Mouse (Mus musculus): ENCODE data around the gene Farsb. TPM values are rescaled to one million over a fixed set of nuclear protein-coding genes. Genes with fewer than 3 reads are reported as not detected.

The Farsb gene
- polyA plus RNA-seq, 1 experiment = 13.6 TPM

DNA sequence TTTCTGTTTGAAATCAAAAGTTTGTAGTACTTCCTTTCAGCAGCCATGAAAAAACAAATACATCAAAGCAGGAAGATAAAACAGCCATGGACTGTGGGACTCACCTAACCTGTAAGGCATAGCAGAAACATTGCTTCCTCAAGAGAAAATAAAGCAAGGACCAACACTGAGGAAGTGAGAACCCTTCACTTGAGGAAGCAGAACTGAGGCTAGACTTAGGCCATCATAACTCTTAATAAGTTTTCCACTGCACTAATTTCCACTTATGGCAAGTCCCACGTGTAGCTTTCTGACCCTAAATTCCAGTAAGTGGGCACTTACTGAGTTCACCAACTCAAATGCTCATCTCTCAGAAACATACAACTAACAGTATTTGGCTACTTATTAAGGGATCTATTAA is 1.4 kb upstream of the Farsb start:
- DNase-seq = no peak
- WGBS = 62% methylated on average over 1 of the region's 1 CpGs
- TF ChIP-seq CTCF (IDR thresholded peaks at IDR 0.05; ENCODE audit: insufficient read depth, low read length) (no peak), POLR2A (IDR thresholded peaks at IDR 0.05; ENCODE audit: borderline replicate concordance, extremely low read depth, low read depth, low read length) (no peak)
- no peak overlapping the region for H3K4me3 ChIP-seq (replicated peaks; ENCODE audit: extremely low read depth, low read depth, low read length)
- peaks cover 5% of the 10 kb centered on the region for H3K4me1 ChIP-seq (ENCODE audit: control insufficient read depth, insufficient read depth, low read length)

DNA sequence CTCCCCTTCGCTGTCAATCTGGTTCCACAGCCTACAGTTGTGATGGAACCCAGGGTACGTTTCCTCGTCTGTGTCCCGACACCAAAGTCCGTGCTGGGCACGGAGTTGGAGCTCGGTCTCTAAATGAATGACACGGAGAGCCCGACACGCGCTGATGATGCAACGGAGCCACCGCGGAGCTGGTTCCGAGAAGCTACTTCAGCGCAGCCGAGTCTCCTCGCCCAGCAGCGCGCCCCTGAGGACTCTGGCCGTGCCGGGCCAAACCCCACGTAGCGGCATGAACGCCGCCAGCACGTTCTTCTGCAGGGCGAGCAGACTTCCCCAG is 308 bp downstream of the Farsb start:
- TF ChIP-seq CTCF (IDR thresholded peaks at IDR 0.05; ENCODE audit: insufficient read depth, low read length) (no peak), POLR2A (IDR thresholded peaks at IDR 0.05; ENCODE audit: borderline replicate concordance, extremely low read depth, low read depth, low read length) (no peak)

DNA sequence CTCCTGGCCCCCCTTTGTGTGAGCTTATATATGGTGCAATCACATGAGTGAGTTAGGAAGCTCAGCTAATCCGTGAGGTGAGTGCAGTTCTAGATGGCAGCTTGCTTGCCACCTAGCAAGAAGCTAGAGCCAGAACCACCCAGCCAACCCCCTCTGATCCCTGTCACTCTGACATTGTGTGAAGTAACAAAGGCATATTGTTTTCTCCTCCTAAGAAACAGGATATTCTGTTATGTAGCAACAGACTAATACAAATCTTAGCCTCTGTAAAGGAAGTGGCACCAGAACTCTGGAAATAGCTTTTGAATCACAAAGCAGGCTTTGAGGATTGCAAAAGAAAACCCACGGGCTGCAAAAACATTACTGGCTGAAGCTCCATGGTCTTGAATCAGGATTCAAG is 4.3 kb downstream of the Farsb start:
- DNase-seq = no peak
- peaks cover 6% of the 10 kb centered on the region for H3K4me1 ChIP-seq (ENCODE audit: control insufficient read depth, insufficient read depth, low read length)
- no peak for TF ChIP-seq CTCF (IDR thresholded peaks at IDR 0.05; ENCODE audit: insufficient read depth, low read length)
- TF ChIP-seq POLR2A (IDR thresholded peaks at IDR 0.05; ENCODE audit: borderline replicate concordance, extremely low read depth, low read depth, low read length) = no peak
- H3K4me3 ChIP-seq (replicated peaks; ENCODE audit: extremely low read depth, low read depth, low read length) = no peak overlapping the region
- 18% methylated on average over 2 of the region's 2 CpGs for WGBS

More for the DNA sequence above, 308 bp downstream of the Farsb start:
- Histone ChIP-seq H3K4me3 (replicated peaks; ENCODE audit: extremely low read depth, low read depth, low read length) (peak overlapping the region; percentile 78), H3K4me1 (ENCODE audit: control insufficient read depth, insufficient read depth, low read length) (peaks cover 8% of the 10 kb centered on the region)
- under 1% methylated on average over 28 of the region's 28 CpGs for WGBS
- no peak for DNase-seq

DNA sequence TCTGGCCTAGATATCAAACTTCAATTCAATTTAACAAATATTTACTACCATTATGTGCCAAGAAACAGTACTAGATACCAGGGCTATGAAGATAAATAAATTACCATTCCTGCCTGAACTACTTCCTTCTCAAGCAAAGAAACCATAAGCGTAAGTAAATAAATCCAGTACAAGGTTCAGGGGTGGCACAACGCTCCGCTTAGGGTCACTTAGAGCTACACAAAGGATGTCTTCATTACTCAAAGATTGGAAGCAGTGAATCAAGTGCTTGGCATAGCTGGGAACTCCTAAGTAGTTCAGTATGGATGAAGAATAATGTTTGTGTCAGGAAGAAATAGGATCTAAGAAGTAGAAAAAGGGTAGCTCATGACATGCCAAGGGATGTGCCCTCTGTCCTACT is 5.3 kb downstream of the Farsb start:
- no peak for DNase-seq
- Histone ChIP-seq H3K4me3 (replicated peaks; ENCODE audit: extremely low read depth, low read depth, low read length) (no peak overlapping the region), H3K4me1 (ENCODE audit: control insufficient read depth, insufficient read depth, low read length) (peaks cover 6% of the 10 kb centered on the region)
- 64% methylated on average over 3 of the region's 3 CpGs for WGBS
- no peak for TF ChIP-seq POLR2A (IDR thresholded peaks at IDR 0.05; ENCODE audit: borderline replicate concordance, extremely low read depth, low read depth, low read length)
- no peak for TF ChIP-seq CTCF (IDR thresholded peaks at IDR 0.05; ENCODE audit: insufficient read depth, low read length)

DNA sequence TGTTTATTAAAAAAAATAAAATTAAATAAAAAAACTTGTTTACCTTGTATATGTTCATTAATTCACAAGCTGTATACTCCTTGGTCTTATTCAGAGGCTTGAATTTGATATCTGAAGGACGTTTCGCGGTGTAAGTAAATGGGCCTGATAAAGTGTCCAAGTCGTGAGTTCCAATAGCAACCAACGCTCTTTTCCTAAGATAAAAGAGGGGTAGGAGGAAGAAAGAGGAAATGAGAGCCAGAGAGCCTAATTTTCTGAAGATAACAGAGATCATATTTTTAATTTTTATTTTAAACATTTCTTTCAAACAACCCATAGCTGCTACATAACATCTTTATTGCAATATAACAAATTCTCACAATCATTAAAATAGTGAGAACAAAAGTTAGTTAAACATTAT is 16.3 kb downstream of the Farsb start:
- no peak for DNase-seq
- WGBS = 89% methylated on average over 5 of the region's 5 CpGs
- TF ChIP-seq CTCF (IDR thresholded peaks at IDR 0.05; ENCODE audit: insufficient read depth, low read length) = no peak
- TF ChIP-seq POLR2A (IDR thresholded peaks at IDR 0.05; ENCODE audit: borderline replicate concordance, extremely low read depth, low read depth, low read length) = no peak
- Histone ChIP-seq H3K4me1 (ENCODE audit: control insufficient read depth, insufficient read depth, low read length) (no peaks in the 10 kb centered on the region), H3K4me3 (replicated peaks; ENCODE audit: extremely low read depth, low read depth, low read length) (no peak overlapping the region)

DNA sequence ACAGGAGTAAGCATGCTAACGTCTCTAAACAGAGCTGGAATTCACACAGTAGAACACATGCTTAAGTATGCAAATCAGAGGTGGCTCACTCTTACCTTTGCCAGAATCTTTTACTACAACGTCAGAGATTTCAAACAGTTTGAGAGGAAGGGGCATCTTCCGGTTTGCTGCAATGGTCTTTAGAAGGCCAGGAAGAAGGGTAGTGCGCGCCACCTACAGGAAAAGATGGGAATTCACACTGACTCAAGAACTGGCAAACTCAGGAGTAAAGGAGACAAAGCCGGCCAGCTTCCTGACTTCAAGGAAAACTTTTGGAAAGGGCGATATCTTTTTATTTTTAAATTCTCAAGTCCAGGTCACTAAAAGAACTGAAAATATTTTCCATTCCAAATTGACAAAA is 34.0 kb downstream of the Farsb start:
- no peak for DNase-seq
- H3K4me3 ChIP-seq (replicated peaks; ENCODE audit: extremely low read depth, low read depth, low read length) = no peak overlapping the region
- peak; percentile 45 for TF ChIP-seq CTCF (IDR thresholded peaks at IDR 0.05; ENCODE audit: insufficient read depth, low read length)
- TF ChIP-seq POLR2A (IDR thresholded peaks at IDR 0.05; ENCODE audit: borderline replicate concordance, extremely low read depth, low read depth, low read length) = no peak
- no peaks in the 10 kb centered on the region for H3K4me1 ChIP-seq (ENCODE audit: control insufficient read depth, insufficient read depth, low read length)
- 37% methylated on average over 7 of the region's 7 CpGs for WGBS

DNA sequence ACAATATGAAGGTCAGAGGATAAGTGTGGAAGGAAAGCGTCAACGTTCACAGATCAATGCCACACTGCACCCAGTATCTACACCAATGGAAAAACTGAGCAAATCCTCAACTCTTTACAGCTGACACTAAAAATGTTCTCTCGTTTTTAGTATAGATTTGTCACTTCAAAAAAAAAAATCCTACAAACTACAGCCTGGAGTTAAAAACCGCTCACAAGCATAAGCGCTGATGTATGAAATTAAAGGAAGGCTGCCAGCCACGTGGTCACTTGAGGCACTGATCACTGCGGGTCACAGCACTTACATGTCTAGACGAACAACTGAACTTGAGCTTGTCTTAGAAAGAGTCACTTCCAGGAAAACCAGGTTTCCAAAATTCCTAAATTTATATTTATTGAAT is 34.8 kb downstream of the Farsb start:
- DNase-seq = no peak
- Histone ChIP-seq H3K4me3 (replicated peaks; ENCODE audit: extremely low read depth, low read depth, low read length) (no peak overlapping the region), H3K4me1 (ENCODE audit: control insufficient read depth, insufficient read depth, low read length) (no peaks in the 10 kb centered on the region)
- 94% methylated on average over 8 of the region's 8 CpGs for WGBS
- TF ChIP-seq POLR2A (IDR thresholded peaks at IDR 0.05; ENCODE audit: borderline replicate concordance, extremely low read depth, low read depth, low read length) (no peak), CTCF (IDR thresholded peaks at IDR 0.05; ENCODE audit: insufficient read depth, low read length) (no peak)

DNA sequence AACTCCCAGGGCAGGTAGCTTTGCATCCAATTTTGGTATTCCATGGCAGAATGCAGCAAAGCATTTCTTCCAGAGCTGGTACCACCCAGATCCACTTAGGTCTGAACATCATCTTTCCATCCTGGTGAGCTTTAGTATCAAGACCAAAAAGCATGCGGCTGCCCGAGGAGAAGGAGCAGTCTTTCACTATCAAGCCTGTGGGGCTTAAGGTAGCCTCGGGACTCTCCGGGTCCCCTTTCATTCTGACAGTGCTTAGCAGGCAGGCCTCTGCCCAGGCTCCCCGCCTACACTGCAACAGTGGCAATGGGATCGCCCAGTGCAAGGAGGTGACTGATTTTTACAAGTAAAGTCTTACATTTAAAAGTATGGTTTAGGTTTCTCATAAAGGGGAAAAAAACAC is 36.2 kb downstream of the Farsb start:
- WGBS = 95% methylated on average over 6 of the region's 6 CpGs
- TF ChIP-seq CTCF (IDR thresholded peaks at IDR 0.05; ENCODE audit: insufficient read depth, low read length) (no peak), POLR2A (IDR thresholded peaks at IDR 0.05; ENCODE audit: borderline replicate concordance, extremely low read depth, low read depth, low read length) (no peak)
- DNase-seq = no peak
- H3K4me3 ChIP-seq (replicated peaks; ENCODE audit: extremely low read depth, low read depth, low read length) = no peak overlapping the region
- H3K4me1 ChIP-seq (ENCODE audit: control insufficient read depth, insufficient read depth, low read length) = no peaks in the 10 kb centered on the region; the same call in 1 of the 2 replicates

DNA sequence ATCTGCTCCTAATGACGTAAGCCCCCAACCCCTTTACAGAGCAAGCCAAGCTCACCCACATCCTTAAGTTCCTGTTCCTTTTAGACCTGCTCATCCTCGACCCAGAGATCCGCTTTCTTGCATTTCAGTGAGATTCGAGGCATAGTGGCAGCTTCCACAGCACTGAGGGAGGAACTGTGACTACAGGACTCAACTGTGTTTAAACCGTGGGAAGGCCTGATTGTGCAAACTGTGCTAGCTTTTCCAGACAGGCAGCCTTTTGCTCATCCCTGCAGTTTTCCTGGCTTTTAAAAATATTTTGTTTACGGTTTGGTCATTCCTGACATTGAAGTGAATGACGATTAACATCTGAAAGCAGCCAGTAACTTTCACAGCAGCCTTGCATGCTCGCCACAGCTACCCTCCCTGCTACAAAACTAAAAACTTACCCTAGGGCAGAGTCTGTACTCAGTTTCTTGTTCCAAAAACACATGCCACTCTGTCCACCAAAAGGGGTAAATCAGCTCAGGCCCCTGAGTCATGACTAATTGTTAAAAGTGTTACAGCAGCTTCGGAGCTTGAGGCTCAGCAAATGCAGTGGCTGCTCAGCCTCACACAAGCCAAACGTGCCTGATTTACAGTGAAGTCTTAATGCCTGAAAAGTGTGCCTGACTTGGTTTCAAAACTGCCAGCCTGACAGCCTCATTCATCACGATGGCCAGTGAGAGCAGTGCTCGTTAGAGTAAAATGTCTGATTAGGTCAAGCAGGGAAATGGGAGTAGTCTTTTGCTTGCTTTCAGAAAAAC is 37.4 kb downstream of the Farsb start:
- H3K4me1 ChIP-seq (ENCODE audit: control insufficient read depth, insufficient read depth, low read length) = no peaks in the 10 kb centered on the region; the same call in 1 of the 2 replicates
- no peak for DNase-seq
- WGBS = 72% methylated on average over 12 of the region's 12 CpGs
- no peak for TF ChIP-seq CTCF (IDR thresholded peaks at IDR 0.05; ENCODE audit: insufficient read depth, low read length)
- TF ChIP-seq POLR2A (IDR thresholded peaks at IDR 0.05; ENCODE audit: borderline replicate concordance, extremely low read depth, low read depth, low read length) = no peak
- no peak overlapping the region for H3K4me3 ChIP-seq (replicated peaks; ENCODE audit: extremely low read depth, low read depth, low read length)

DNA sequence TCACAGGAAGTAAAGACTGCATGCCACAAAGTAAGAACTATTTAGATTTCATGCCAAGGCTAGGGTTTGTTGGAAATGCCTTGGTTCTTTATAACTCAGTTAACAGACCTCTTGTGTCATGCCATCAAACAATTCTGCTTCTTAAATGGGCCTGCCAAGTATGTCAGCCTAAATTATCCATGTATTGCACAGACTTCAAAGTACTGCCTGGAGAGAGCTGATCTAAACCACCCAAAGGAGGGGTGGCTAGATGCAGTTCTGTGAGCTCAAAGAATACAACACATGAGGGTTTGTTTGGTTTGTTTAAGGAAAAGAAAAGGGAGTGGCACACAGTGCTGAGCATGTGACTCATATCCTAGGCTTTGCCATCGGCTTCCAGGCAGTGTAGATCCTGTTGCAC is 40.6 kb downstream of the Farsb start:
- 22% methylated on average over 1 of the region's 1 CpGs for WGBS
- no peak for TF ChIP-seq POLR2A (IDR thresholded peaks at IDR 0.05; ENCODE audit: borderline replicate concordance, extremely low read depth, low read depth, low read length)
- no peak for TF ChIP-seq CTCF (IDR thresholded peaks at IDR 0.05; ENCODE audit: insufficient read depth, low read length)
- no peaks in the 10 kb centered on the region; the same call in 1 of the 2 replicates for H3K4me1 ChIP-seq (ENCODE audit: control insufficient read depth, insufficient read depth, low read length)
- DNase-seq = no peak
- H3K4me3 ChIP-seq (replicated peaks; ENCODE audit: extremely low read depth, low read depth, low read length) = no peak overlapping the region

Measured in lung, adult 2 months (tissue).